Mouse (Mus musculus) small intestine, adult 2 months (tissue): Measurements from ENCODE around the gene Prdm16.

Source experiments
- CTCF ChIP-seq: fragments of 200-500 bp; IDR thresholded peaks from 2 replicates; pipeline ENCODE4 v1.5.1; 2012; ENCODE audit warnings: low read depth, mild to moderate bottlenecking, control low read depth, inconsistent platforms, low read length, moderate library complexity, mixed read lengths; ENCODE audit not compliant: insufficient replicate concordance, insufficient read length; ENCODE audit errors: extremely low read depth
- POLR2A ChIP-seq: fragments of 200-500 bp; IDR thresholded peaks from 2 replicates; pipeline ENCODE4 v1.6.1; 2012; ENCODE audit warnings: low read depth, mild to moderate bottlenecking, control low read depth, inconsistent platforms, low read length, moderate library complexity

DNA sequence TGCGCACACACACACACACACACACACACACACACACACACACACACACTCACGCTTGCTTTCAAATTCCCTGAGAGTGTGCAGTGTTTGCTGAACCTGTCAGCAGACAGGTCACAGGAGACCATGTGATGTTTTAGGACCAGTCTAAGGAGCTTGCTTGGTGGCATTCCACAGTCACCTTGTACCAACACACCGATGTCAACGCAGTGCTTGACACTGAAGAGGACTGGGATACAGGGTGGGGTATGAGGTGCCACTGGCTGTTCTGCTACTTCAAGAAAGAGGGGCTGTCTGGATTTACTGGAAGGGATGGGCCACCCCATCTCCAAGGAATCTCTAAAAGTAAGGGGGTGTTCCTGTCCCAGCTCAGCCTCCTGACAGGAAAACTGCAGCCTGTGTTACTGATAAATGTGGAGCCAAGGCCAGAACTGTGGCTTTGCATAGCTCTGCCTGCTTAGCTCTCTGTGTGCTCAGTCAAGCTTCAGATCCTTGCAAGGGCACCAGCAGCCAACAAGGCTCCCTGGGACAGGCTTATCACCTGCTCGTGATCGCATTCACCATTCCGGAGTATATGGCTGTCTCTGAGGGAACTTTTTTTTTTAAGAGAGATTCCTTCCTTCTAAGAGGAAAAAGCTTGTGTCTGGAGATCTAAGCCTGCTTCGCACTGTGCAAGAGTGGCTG lies 157.6 kb downstream of the Prdm16 start:
- TF ChIP-seq POLR2A (no peak), CTCF (no peak)
